Mouse (Mus musculus): Measurements from ENCODE around the gene Iqch. TPM values are rescaled to one million over a fixed set of nuclear protein-coding genes. Genes with fewer than 3 reads are reported as not detected.

The Iqch gene
- polyA plus RNA-seq, 1 experiment from 2014 or later = 0.14 TPM

DNA sequence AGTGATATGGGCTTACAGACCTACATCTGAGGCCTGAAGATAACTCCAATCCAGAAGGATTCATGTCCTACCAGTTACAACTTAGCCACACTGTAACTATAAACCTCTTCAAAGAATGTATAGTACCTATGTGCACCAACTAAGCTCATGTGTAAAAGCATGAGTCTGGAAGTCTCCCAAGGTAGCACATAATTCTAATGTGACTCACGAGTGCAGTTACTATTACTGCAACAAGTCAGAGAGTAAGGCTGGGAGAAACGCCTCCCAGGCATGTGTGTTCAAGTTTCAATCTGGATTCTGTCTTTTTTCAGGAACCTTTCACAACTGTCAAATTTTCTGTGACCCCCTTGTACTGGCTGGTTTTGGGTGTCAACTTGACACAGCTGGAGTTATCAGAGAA, 22.2 kb downstream of the Iqch start:
- H3K4me2 ChIP-seq (replicated peaks) = no peak overlapping the region
- no peak overlapping the region for H3K27ac ChIP-seq
- no peak overlapping the region for H3K4me3 ChIP-seq (replicated peaks)
- ATAC-seq = no peak
- no peak overlapping the region for H3K9ac ChIP-seq
- WGBS = 70% methylated on average over 2 of the region's 2 CpGs
- H3K4me1 ChIP-seq (replicated peaks) = no peaks in the 10 kb centered on the region
- H3K9me3 ChIP-seq = no peaks in the 10 kb centered on the region
- no peaks in the 10 kb centered on the region for H3K36me3 ChIP-seq
- H3K27me3 ChIP-seq (replicated peaks) = no peaks in the 10 kb centered on the region

DNA sequence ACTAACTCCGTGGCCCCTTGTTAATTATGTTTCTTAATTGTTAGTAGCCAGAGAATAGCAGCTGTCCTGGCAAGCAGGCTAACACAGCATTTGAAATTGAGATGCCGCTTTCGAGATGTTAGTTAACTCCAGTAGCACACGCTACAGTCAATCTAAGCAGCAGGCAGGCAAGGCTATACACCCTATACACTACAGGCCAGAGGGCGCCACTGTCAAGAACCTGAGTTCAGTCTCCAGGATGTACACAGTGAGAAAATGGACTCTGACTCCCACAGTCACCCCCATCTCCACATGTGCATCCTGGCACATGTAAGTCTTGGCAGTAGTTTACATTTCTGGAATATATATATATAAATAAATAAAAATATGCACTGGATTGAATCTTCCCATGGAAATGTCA, 22.6 kb downstream of the Iqch start:
- Histone ChIP-seq H3K4me1 (replicated peaks) (no peaks in the 10 kb centered on the region), H3K36me3 (no peaks in the 10 kb centered on the region), H3K27ac (no peak overlapping the region), H3K4me2 (replicated peaks) (no peak overlapping the region), H3K9ac (no peak overlapping the region), H3K4me3 (replicated peaks) (no peak overlapping the region), H3K9me3 (no peaks in the 10 kb centered on the region), H3K27me3 (replicated peaks) (no peaks in the 10 kb centered on the region)
- no peak for ATAC-seq
- 82% methylated on average over 5 of the region's 5 CpGs for WGBS

DNA sequence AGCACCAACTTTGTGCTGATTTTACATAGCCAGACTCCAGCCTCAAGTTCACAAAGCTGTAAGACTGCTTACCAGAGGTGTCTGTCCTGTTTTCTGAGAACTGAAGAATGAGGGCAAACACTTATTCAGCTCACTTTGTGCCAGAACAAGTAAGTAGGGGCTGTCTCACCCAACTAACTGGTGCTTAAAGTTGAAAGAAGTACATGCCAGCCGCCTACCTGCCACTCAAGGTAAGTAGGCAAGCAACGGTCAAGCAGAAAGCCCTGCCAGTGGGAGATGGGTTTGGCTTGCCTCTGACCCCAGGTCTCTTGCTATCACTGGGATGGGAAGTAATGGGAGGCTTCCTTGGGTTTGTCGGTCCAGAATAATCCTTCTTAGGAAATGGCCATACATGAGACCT, 24.8 kb downstream of the Iqch start:
- WGBS = 88% methylated on average over 3 of the region's 3 CpGs
- Histone ChIP-seq H3K9me3 (no peaks in the 10 kb centered on the region), H3K27me3 (replicated peaks) (no peaks in the 10 kb centered on the region), H3K4me2 (replicated peaks) (no peak overlapping the region), H3K27ac (no peak overlapping the region), H3K4me3 (replicated peaks) (no peak overlapping the region), H3K4me1 (replicated peaks) (no peaks in the 10 kb centered on the region), H3K36me3 (no peaks in the 10 kb centered on the region), H3K9ac (no peak overlapping the region)
- ATAC-seq = no peak

DNA sequence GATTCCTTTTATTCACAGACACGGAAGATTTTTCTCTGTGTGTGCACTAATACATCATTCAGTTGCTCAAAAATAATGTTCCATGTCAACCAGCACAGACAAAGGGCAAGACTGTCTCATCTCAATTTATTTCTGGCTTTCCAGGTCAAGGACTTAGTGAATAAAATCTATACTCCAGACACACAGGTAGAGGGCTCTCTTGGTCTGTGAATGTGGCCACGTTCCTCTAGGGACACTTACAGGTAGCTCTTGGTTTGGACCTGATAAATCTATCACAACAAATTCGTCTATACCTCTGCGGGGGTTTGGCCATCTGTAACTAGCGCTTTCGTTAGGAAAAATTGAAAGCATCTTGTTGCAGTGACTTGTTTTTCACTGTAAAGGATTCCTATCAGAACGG, 29.4 kb downstream of the Iqch start:
- no peaks in the 10 kb centered on the region for H3K36me3 ChIP-seq
- no peak for ATAC-seq
- H3K4me1 ChIP-seq (replicated peaks) = peaks cover 6% of the 10 kb centered on the region
- no peak overlapping the region for H3K4me2 ChIP-seq (replicated peaks)
- 72% methylated on average over 7 of the region's 7 CpGs for WGBS
- no peaks in the 10 kb centered on the region for H3K9me3 ChIP-seq
- no peak overlapping the region for H3K9ac ChIP-seq
- H3K4me3 ChIP-seq (replicated peaks) = no peak overlapping the region
- H3K27ac ChIP-seq = no peak overlapping the region
- no peaks in the 10 kb centered on the region for H3K27me3 ChIP-seq (replicated peaks)

DNA sequence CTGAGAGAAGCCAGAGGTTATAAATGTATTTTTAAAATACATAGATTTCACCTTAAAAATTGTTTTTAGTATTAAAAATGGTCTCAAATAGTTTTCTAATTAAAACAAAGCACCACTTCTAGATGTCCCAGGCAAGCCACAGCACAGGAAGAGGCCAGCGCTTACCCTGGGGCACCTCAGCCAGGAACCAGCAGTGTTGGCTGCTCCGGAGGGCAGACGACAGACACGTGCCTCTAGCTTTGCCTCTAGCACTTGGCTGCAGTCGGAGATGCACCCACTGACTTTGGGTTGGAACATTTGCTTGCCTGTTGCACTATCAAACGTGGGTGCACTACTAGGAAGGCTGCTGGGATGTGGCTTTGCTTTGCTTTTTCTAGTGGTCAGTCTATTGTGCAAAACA, 30.4 kb downstream of the Iqch start:
- WGBS = 44% methylated on average over 6 of the region's 6 CpGs
- ATAC-seq = no peak

DNA sequence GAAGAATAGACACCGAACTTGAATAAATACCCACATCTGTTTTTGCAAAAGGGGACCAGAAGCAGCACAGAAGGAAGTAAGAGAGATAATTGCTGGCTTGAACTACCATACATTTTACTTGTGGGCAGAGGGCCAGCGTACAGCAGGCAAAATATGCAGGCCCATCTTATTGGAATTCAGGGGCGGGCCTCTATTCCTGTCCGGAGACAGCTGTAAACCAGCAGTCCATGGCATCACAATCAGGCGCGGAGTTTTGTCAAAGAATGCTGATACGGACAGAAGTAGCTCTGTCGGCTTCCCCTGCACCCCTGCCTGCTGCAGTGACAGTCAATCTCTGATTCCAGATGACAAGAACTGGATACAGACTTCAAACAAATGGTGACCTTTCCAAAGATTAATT, 33.5 kb downstream of the Iqch start:
- no peak overlapping the region for H3K4me3 ChIP-seq (replicated peaks)
- no peak overlapping the region for H3K9ac ChIP-seq
- H3K27me3 ChIP-seq (replicated peaks) = no peaks in the 10 kb centered on the region
- no peak overlapping the region for H3K27ac ChIP-seq
- H3K36me3 ChIP-seq = no peaks in the 10 kb centered on the region
- H3K4me1 ChIP-seq (replicated peaks) = peaks cover 6% of the 10 kb centered on the region
- 19% methylated on average over 8 of the region's 8 CpGs for WGBS
- H3K4me2 ChIP-seq (replicated peaks) = peak overlapping the region; percentile 36
- H3K9me3 ChIP-seq = no peaks in the 10 kb centered on the region
- no peak for ATAC-seq

More for the DNA sequence above, 30.4 kb downstream of the Iqch start:
- no peaks in the 10 kb centered on the region for H3K27me3 ChIP-seq (replicated peaks)
- no peak overlapping the region for H3K9ac ChIP-seq
- H3K4me1 ChIP-seq (replicated peaks) = peaks cover 6% of the 10 kb centered on the region
- H3K9me3 ChIP-seq = no peaks in the 10 kb centered on the region
- no peak overlapping the region for H3K4me2 ChIP-seq (replicated peaks)
- H3K36me3 ChIP-seq = no peaks in the 10 kb centered on the region
- H3K4me3 ChIP-seq (replicated peaks) = no peak overlapping the region
- H3K27ac ChIP-seq = no peak overlapping the region

DNA sequence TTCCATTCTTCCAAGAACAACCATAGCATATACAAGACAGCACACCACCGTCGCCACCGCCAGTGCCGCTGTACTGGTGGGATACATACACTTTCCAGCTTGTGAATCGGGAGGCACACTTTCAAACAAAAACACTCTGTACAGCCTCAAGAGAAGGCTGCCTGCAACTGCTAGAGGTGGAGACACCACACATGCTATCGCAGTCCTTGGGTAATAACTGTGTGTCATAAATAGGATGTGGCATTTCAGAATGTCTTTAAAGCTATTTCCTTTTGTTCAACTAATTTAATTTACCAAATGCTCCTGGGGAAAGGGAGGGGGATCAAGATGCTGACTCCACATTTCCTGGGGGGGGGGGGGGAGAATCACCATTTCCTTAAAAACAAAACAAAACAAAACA, 34.0 kb downstream of the Iqch start:
- Histone ChIP-seq H3K4me3 (replicated peaks) (no peak overlapping the region), H3K9me3 (no peaks in the 10 kb centered on the region), H3K36me3 (no peaks in the 10 kb centered on the region), H3K27ac (no peak overlapping the region), H3K4me1 (replicated peaks) (peaks cover 6% of the 10 kb centered on the region), H3K27me3 (replicated peaks) (no peaks in the 10 kb centered on the region), H3K9ac (no peak overlapping the region), H3K4me2 (replicated peaks) (no peak overlapping the region)
- WGBS = 66% methylated on average over 6 of the region's 6 CpGs
- no peak for ATAC-seq

DNA sequence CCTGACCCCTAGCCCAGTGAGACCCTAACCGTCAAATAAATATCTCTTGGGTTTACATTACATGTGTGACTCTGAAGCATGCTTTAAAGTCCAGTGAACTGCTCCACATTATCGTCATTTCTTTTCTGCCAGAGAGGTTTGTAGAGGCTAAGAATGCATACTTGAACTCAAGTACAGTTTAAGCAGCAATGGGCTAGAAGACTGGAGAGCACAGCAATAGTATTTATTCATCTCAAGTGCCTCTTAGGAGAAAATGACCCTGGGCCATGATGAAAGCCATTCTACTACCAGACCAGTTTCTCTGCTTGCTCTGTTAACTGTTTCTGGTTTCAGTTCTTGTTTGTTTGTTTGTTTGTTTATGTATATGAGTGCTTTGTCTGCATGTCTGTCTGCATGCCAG, 38.9 kb downstream of the Iqch start:
- Histone ChIP-seq H3K27ac (no peak overlapping the region), H3K4me3 (replicated peaks) (no peak overlapping the region), H3K4me2 (replicated peaks) (no peak overlapping the region), H3K27me3 (replicated peaks) (no peaks in the 10 kb centered on the region), H3K9ac (no peak overlapping the region), H3K36me3 (no peaks in the 10 kb centered on the region), H3K4me1 (replicated peaks) (no peaks in the 10 kb centered on the region; the same call in none of the 2 replicates), H3K9me3 (no peaks in the 10 kb centered on the region)
- ATAC-seq = no peak
- 56% methylated on average over 2 of the region's 2 CpGs for WGBS

DNA sequence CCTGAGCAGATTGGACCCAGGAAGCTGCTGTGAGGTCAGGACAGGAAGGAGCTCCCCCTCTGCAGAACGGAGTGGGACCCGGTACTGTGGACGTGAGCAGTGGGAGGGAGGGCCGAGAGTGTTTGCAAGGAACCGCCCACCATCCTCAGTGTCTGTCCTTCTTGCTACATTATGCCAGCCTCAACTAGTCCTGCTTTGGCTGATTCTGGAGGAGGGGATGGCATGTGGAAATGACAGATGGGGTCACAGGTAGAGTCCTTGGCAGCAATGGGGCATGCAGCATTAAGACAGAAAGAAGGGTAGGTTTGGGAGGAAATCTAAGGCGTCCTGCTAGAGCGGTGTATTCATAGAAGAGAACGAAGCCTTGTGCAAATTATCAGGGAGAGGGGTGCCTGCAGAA, 40.4 kb downstream of the Iqch start:
- no peak for ATAC-seq
- Histone ChIP-seq H3K36me3 (no peaks in the 10 kb centered on the region), H3K9ac (no peak overlapping the region), H3K4me2 (replicated peaks) (no peak overlapping the region), H3K27ac (no peak overlapping the region), H3K9me3 (no peaks in the 10 kb centered on the region), H3K4me3 (replicated peaks) (no peak overlapping the region), H3K27me3 (replicated peaks) (no peaks in the 10 kb centered on the region), H3K4me1 (replicated peaks) (no peaks in the 10 kb centered on the region)
- WGBS = 70% methylated on average over 8 of the region's 8 CpGs

DNA sequence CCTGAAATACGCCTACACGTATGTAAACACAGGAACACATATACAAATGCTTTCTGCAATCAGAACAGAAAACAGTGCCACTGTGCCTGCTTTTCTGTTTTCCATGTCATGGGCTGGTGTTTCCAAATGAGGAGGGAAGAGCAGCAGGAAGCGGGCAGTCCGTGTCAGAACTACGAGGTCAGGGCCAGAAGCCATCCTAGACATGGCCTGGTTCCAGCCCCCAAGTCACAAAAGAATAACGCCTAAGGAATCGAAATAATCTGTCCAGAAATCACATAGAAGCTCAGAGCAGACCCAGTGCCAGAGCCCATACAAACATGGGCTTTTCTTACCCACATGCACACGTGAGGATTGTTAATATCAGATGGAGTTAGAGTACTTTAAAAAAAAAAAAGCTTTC, 45.4 kb downstream of the Iqch start:
- no peaks in the 10 kb centered on the region for H3K9me3 ChIP-seq
- H3K4me2 ChIP-seq (replicated peaks) = no peak overlapping the region
- 80% methylated on average over 8 of the region's 8 CpGs for WGBS
- H3K4me1 ChIP-seq (replicated peaks) = no peaks in the 10 kb centered on the region
- H3K36me3 ChIP-seq = no peaks in the 10 kb centered on the region
- ATAC-seq = no peak
- H3K27me3 ChIP-seq (replicated peaks) = no peaks in the 10 kb centered on the region
- H3K27ac ChIP-seq = no peak overlapping the region
- H3K9ac ChIP-seq = no peak overlapping the region
- no peak overlapping the region for H3K4me3 ChIP-seq (replicated peaks)

DNA sequence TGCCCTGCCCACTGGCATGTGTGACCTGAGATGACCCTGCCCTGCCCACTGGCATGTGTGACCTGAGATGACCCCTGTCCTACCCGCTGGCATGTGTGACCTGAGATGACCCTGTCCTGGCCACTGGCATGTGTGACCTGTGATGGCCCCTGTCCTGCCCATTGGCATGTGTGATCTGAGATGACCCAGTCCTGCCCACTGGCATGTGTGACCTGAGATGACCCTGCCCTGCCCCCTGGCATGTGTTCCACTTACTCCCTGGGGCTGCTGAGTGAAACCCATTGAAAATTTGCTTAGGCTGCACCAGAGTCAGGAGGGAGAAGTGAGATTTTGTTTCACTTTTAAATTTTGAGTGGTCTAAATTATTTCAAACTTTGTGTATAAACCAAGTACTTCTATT, 46.0 kb downstream of the Iqch start:
- no peak overlapping the region for H3K9ac ChIP-seq
- no peak for ATAC-seq
- WGBS = 75% methylated on average over 1 of the region's 1 CpGs

DNA sequence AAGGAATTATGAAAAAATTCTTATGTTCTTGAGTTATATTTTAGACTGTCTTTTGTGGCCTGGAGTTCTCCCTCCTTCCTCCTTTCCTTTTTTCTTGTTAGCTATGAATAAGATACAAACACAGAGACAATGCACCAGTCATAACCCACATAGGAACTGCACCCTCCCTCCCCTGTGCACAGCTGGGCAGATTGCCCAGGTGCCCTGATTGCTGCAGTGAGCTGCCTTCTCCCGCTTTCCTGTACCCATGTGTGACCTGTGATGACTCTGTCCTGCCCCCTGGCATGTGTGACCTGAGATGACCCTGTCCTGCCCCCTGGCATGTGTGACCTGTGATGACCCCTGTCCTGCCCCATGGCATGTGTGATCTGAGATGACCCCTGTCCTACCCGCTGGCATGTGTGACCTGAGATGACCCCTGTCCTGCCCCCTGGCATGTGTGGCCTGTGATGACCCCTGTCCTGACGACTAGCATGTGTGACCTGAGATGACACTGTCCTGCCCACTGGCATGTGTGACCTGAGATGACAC, 46.8 kb downstream of the Iqch start:
- H3K4me2 ChIP-seq (replicated peaks) = no peak overlapping the region
- ATAC-seq = no peak
- no peak overlapping the region for H3K4me3 ChIP-seq (replicated peaks)
- WGBS = 70% methylated on average over 3 of the region's 3 CpGs
- H3K4me1 ChIP-seq (replicated peaks) = no peaks in the 10 kb centered on the region
- H3K9me3 ChIP-seq = no peaks in the 10 kb centered on the region
- H3K36me3 ChIP-seq = no peaks in the 10 kb centered on the region
- H3K9ac ChIP-seq = no peak overlapping the region
- no peak overlapping the region for H3K27ac ChIP-seq
- H3K27me3 ChIP-seq (replicated peaks) = no peaks in the 10 kb centered on the region

More for the DNA sequence above, 46.0 kb downstream of the Iqch start:
- Histone ChIP-seq H3K9me3 (no peaks in the 10 kb centered on the region), H3K27ac (no peak overlapping the region), H3K36me3 (no peaks in the 10 kb centered on the region), H3K27me3 (replicated peaks) (no peaks in the 10 kb centered on the region), H3K4me2 (replicated peaks) (no peak overlapping the region), H3K4me3 (replicated peaks) (no peak overlapping the region), H3K4me1 (replicated peaks) (no peaks in the 10 kb centered on the region)

DNA sequence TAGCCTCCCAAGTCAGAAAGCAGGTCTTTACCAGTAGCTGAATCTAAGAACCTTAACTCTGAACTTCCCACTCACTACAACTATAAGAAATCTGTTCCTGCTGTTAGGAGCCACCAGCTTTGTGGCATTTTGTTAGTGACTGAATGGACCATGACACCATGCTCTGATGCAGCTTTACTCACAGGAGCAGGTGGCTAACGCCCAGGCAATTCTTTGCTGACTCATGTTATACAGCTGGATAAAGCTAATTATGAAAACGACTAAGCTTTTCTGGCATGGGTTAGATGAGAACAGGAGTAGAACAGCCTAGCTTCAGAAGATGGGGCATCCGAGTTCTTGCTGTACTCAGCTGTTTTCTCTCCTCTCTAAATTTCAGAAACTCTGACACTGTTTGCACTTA, 48.7 kb downstream of the Iqch start:
- H3K27ac ChIP-seq = no peak overlapping the region
- H3K4me2 ChIP-seq (replicated peaks) = no peak overlapping the region
- no peak overlapping the region for H3K4me3 ChIP-seq (replicated peaks)
- no peak for ATAC-seq
- WGBS = 79% methylated on average over 3 of the region's 3 CpGs
- no peaks in the 10 kb centered on the region for H3K36me3 ChIP-seq
- H3K9ac ChIP-seq = no peak overlapping the region
- no peaks in the 10 kb centered on the region for H3K9me3 ChIP-seq
- H3K27me3 ChIP-seq (replicated peaks) = 0 out of 2 replicates have a peak, but pooled peaks cover 4% of the 10 kb centered on the region
- H3K4me1 ChIP-seq (replicated peaks) = no peaks in the 10 kb centered on the region
